ENCODE assay signal across 37 mouse cellular contexts in genomic region chr7:126629915-126630314, GRCm38 (mm10). TPM values are rescaled to one million over a fixed set of nuclear protein-coding genes. Genes with fewer than 3 reads are reported as not detected.
DNase-seq lines count a peak whose midpoint lies in the region; ATAC-seq and TF ChIP-seq lines count a peak whose summit lies in the region.
"Had no signal": no experiment of that assay in that cellular context is flagged by ENCODE, and none has a peak within 500 bp of the region (broad histone marks: within the 10 kb centered on the region; RNA-seq: fewer than 3 reads in every experiment).

No protein-coding gene starts in this region.

- whole genome bisulfite sequencing in intestine, embryonic 14.5 days: 45% methylated on average over 3 of the region's 3 CpGs
- WGBS in forebrain, embryonic 15.5 days: 10% methylated on average over 3 of the region's 3 CpGs

- intact Hi-C loops in gastrocnemius, postnatal 14 days (cut with DNase I; ENCODE audit: low total_unique reads): no loop called here

- H3K4me2 ChIP-seq in intestine, embryonic 14.5 days (ENCODE audit: low read length): no peak overlapping the region
- no peak overlapping the region for H3K4me2 ChIP-seq in forebrain, embryonic 15.5 days (replicated peaks)
- H3K4me2 ChIP-seq: forebrain, embryonic 12.5 days; heart, embryonic 15.5 days; limb, embryonic 13.5 days; liver, embryonic 11.5 days; lung, embryonic 15.5 days; midbrain, embryonic 13.5 days; neural tube, embryonic 15.5 days had no signal

- H3K9me3 ChIP-seq in intestine, embryonic 14.5 days (ENCODE audit: control insufficient read depth, low read length): no peaks in the 10 kb centered on the region
- no peaks in the 10 kb centered on the region for H3K9me3 ChIP-seq in forebrain, embryonic 15.5 days
- H3K9me3 ChIP-seq: forebrain, embryonic 12.5 days; heart, embryonic 10.5 days; heart, embryonic 15.5 days; limb, embryonic 13.5 days; lung, embryonic 15.5 days; midbrain, embryonic 13.5 days; neural tube, embryonic 15.5 days had no signal

- no peak for ATAC-seq in intestine, embryonic 14.5 days (replicated peaks; ENCODE audit: low FRiP score, low TSS enrichment, low read depth)
- peak; percentile 55; the same call in 1 of the 2 replicates for ATAC-seq in monocyte, adult 5-6 weeks (replicated peaks; ENCODE audit: insufficient number of reproducible peaks, low FRiP score, low TSS enrichment, poor library complexity, severe bottlenecking)
- ATAC-seq in forebrain, embryonic 15.5 days (replicated peaks): no peak
- ATAC-seq: activated CD4-positive, CD25-positive, alpha-beta regulatory T cell, adult 4 months; hindbrain, embryonic 16.5 days; midbrain, embryonic 13.5 days had no signal

- no peak for TF ChIP-seq POLR2A in bone marrow macrophage, adult 2 months (IDR thresholded peaks at IDR 0.05; ENCODE audit: borderline replicate concordance, low read depth, low read length)

- no peaks in the 10 kb centered on the region for H3K27me3 ChIP-seq in intestine, embryonic 14.5 days (replicated peaks; ENCODE audit: control insufficient read depth, insufficient read depth, low read length)
- no peaks in the 10 kb centered on the region for H3K27me3 ChIP-seq in forebrain, embryonic 15.5 days
- H3K27me3 ChIP-seq: forebrain, embryonic 12.5 days; limb, embryonic 13.5 days; lung, embryonic 15.5 days; midbrain, embryonic 13.5 days; neural tube, embryonic 15.5 days had no signal

- DNase-seq in intestine, embryonic 14.5 days (ENCODE audit: low spot score): no peak
- DNase-seq in testis, postnatal 10 days (ENCODE audit: low spot score): no peak
- DNase-seq in gastrocnemius, postnatal 14 days: no peak
- DNase-seq in lung, postnatal 36 days: no peak
- DNase-seq: adrenal gland, adult 2 months; B cell, adult 2 months; cerebellum, adult 9-11 months; gastrocnemius, postnatal 10 days; heart, adult 11 months; kidney, adult 11 months; kidney, postnatal 14 days; layer of hippocampus, adult 9-11 months; right cerebral cortex, adult 18-20 months; thymus, adult 2 months; thymus, postnatal 36 days had no signal

- H3K36me3 ChIP-seq in intestine, embryonic 14.5 days (ENCODE audit: control insufficient read depth, insufficient read depth, low read length): no peaks in the 10 kb centered on the region
- no peaks in the 10 kb centered on the region for H3K36me3 ChIP-seq in forebrain, embryonic 15.5 days
- H3K36me3 ChIP-seq: forebrain, embryonic 12.5 days; heart, embryonic 10.5 days; heart, embryonic 15.5 days; limb, embryonic 13.5 days; lung, embryonic 15.5 days; midbrain, embryonic 13.5 days; neural tube, embryonic 15.5 days had no signal

- no peak for TF ChIP-seq CTCF in bone marrow macrophage, adult 2 months (IDR thresholded peaks at IDR 0.05; ENCODE audit: low read depth, low read length)

- 0 out of 2 replicates have a peak overlapping the region, but pooled peaks have one; percentile 9 for H3K27ac ChIP-seq in bone marrow macrophage, adult 2 months (ENCODE audit: insufficient read depth, low read depth, low read length)
- peak overlapping the region; percentile 27 for H3K27ac ChIP-seq in intestine, embryonic 14.5 days (ENCODE audit: low read depth)
- no peak overlapping the region for H3K27ac ChIP-seq in forebrain, embryonic 15.5 days (replicated peaks)
- H3K27ac ChIP-seq: forebrain, embryonic 12.5 days; heart, embryonic 10.5 days; heart, embryonic 15.5 days; left cerebral cortex, adult 2 months; limb, embryonic 13.5 days; lung, embryonic 15.5 days; midbrain, embryonic 13.5 days; neural tube, embryonic 15.5 days had no signal

- no peak overlapping the region for H3K9ac ChIP-seq in intestine, embryonic 14.5 days (ENCODE audit: low read length)
- no peak overlapping the region for H3K9ac ChIP-seq in forebrain, embryonic 15.5 days (replicated peaks)
- H3K9ac ChIP-seq: forebrain, embryonic 12.5 days; heart, embryonic 15.5 days; limb, embryonic 13.5 days; lung, embryonic 15.5 days; midbrain, embryonic 13.5 days; neural tube, embryonic 15.5 days had no signal

- H3K4me3 ChIP-seq in bone marrow macrophage, adult 2 months (ENCODE audit: insufficient read depth, low read length): no peak overlapping the region
- H3K4me3 ChIP-seq in intestine, embryonic 14.5 days (ENCODE audit: low read depth, low read length): no peak overlapping the region
- H3K4me3 ChIP-seq in forebrain, embryonic 15.5 days: no peak overlapping the region
- H3K4me3 ChIP-seq: forebrain, embryonic 12.5 days; heart, embryonic 10.5 days; heart, embryonic 15.5 days; left cerebral cortex, adult 2 months; limb, embryonic 13.5 days; lung, embryonic 15.5 days; midbrain, embryonic 13.5 days; neural tube, embryonic 15.5 days had no signal

- peaks cover 45% of the 10 kb centered on the region for H3K4me1 ChIP-seq in bone marrow macrophage, adult 2 months (ENCODE audit: control insufficient read depth, insufficient read depth, low read length)
- H3K4me1 ChIP-seq in intestine, embryonic 14.5 days (replicated peaks; ENCODE audit: control insufficient read depth, insufficient read depth, low read length): no peaks in the 10 kb centered on the region
- no peaks in the 10 kb centered on the region for H3K4me1 ChIP-seq in forebrain, embryonic 15.5 days
- H3K4me1 ChIP-seq: forebrain, embryonic 12.5 days; midbrain, embryonic 13.5 days; neural tube, embryonic 15.5 days had no signal

RNA-seq across cellular contexts. Expression of gene Nupr1, which starts 0.7 kb away (rescaled TPM):
- polyA plus RNA-seq in bone marrow macrophage, adult 2 months (2012; ENCODE audit: insufficient read depth, insufficient read length, missing spikeins): 34.9 and 41.2 TPM in 2 replicates
- polyA plus RNA-seq in intestine, embryonic 14.5 days (2014; fragmentation: Nextera tagmentation; extraction: Ambion mirVana): 6.6 and 27.3 TPM in 2 replicates
- total RNA-seq in monocyte, adult 5-6 weeks (2017): 212 to 314 TPM (median 272 TPM) in 3 replicates
- 10 to 100 TPM; 15.4 to 18.3 TPM for total RNA-seq in gastrocnemius, postnatal 14 days (2021)
- polyA plus RNA-seq in forebrain, embryonic 15.5 days (2015; fragmentation: Nextera tagmentation; extraction: Ambion mirVana): 4.9 and 5.9 TPM in 2 replicates

RNA-seq across cellular contexts. Expression of gene Sgf29, which starts 19.2 kb away (rescaled TPM):
- polyA plus RNA-seq in bone marrow macrophage, adult 2 months (2012; ENCODE audit: insufficient read depth, insufficient read length, missing spikeins): 28.6 and 31.7 TPM in 2 replicates
- polyA plus RNA-seq in intestine, embryonic 14.5 days (2014; fragmentation: Nextera tagmentation; extraction: Ambion mirVana): 53.4 and 64.5 TPM in 2 replicates
- total RNA-seq in monocyte, adult 5-6 weeks (2017): 37.5 to 42.9 TPM (median 42.9 TPM) in 3 replicates
- total RNA-seq in gastrocnemius, postnatal 14 days (2021): 10 to 100 TPM; 23.2 to 24.6 TPM
- 54.7 and 55.4 TPM in 2 replicates for polyA plus RNA-seq in forebrain, embryonic 15.5 days (2015; fragmentation: Nextera tagmentation; extraction: Ambion mirVana)

RNA-seq across cellular contexts. Expression of gene Il27, which starts 35.2 kb away (rescaled TPM):
- 2.9 and 3.3 TPM in 2 replicates for polyA plus RNA-seq in bone marrow macrophage, adult 2 months (2012; ENCODE audit: insufficient read depth, insufficient read length, missing spikeins)
- not detected in 2 replicates for polyA plus RNA-seq in intestine, embryonic 14.5 days (2014; fragmentation: Nextera tagmentation; extraction: Ambion mirVana)
- total RNA-seq in monocyte, adult 5-6 weeks (2017): 8.3 to 10.4 TPM (median 9.8 TPM) in 3 replicates
- not detected for total RNA-seq in gastrocnemius, postnatal 14 days (2021)
- polyA plus RNA-seq in forebrain, embryonic 15.5 days (2015; fragmentation: Nextera tagmentation; extraction: Ambion mirVana): not detected in 2 replicates
- total RNA-seq: adrenal gland, adult 2 months; adrenal gland, postnatal 4 days; gastrocnemius, postnatal 10 days; heart, postnatal 25 days; left cerebral cortex, adult 2 months; left cerebral cortex, postnatal 36 days; megakaryocyte-erythroid progenitor cell, adult 5-6 weeks had no signal
- polyA plus RNA-seq: activated CD4-positive, CD25-positive, alpha-beta regulatory T cell, adult 4 months; cortical plate, adult 2 months; embryonic facial prominence, embryonic 14.5 days; forebrain, embryonic 12.5 days; heart, embryonic 10.5 days; hindbrain, embryonic 11.5 days; hindbrain, embryonic 16.5 days; kidney, embryonic 14.5 days; limb, embryonic 13.5 days; liver, embryonic 11.5 days; lung, embryonic 15.5 days; midbrain, embryonic 13.5 days; neural tube, embryonic 15.5 days had no signal

RNA-seq across cellular contexts. Expression of gene Cln3, which starts 44.3 kb away (rescaled TPM):
- polyA plus RNA-seq in bone marrow macrophage, adult 2 months (2012; ENCODE audit: insufficient read depth, insufficient read length, missing spikeins): 219 and 238 TPM in 2 replicates
- polyA plus RNA-seq in intestine, embryonic 14.5 days (2014; fragmentation: Nextera tagmentation; extraction: Ambion mirVana): 24.3 and 30.3 TPM in 2 replicates
- 74.9 to 128 TPM (median 92.8 TPM) in 3 replicates for total RNA-seq in monocyte, adult 5-6 weeks (2017)
- 1 to 10 TPM; 6.5 to 7.6 TPM for total RNA-seq in gastrocnemius, postnatal 14 days (2021)
- 31.7 and 34.3 TPM in 2 replicates for polyA plus RNA-seq in forebrain, embryonic 15.5 days (2015; fragmentation: Nextera tagmentation; extraction: Ambion mirVana)

RNA-seq across cellular contexts. Expression of gene Apobr, which starts 45.2 kb away (rescaled TPM):
- 83.3 and 84.3 TPM in 2 replicates for polyA plus RNA-seq in bone marrow macrophage, adult 2 months (2012; ENCODE audit: insufficient read depth, insufficient read length, missing spikeins)
- polyA plus RNA-seq in intestine, embryonic 14.5 days (2014; fragmentation: Nextera tagmentation; extraction: Ambion mirVana): 0.60 and 1.1 TPM in 2 replicates
- 124 to 141 TPM (median 133 TPM) in 3 replicates for total RNA-seq in monocyte, adult 5-6 weeks (2017)
- total RNA-seq in gastrocnemius, postnatal 14 days (2021): under 1 TPM; 0.55 to 0.88 TPM
- polyA plus RNA-seq in forebrain, embryonic 15.5 days (2015; fragmentation: Nextera tagmentation; extraction: Ambion mirVana): 0.25 and 0.32 TPM in 2 replicates
